Mouse (Mus musculus): ENCODE measurements around the gene Olfr938. TPM values are rescaled to one million over a fixed set of nuclear protein-coding genes. Genes with fewer than 3 reads are reported as not detected.

Olfr938 gene
- not detected in 2 replicates for polyA plus RNA-seq (2012; rRNA removed; ENCODE audit: low replicate concordance)

DNA sequence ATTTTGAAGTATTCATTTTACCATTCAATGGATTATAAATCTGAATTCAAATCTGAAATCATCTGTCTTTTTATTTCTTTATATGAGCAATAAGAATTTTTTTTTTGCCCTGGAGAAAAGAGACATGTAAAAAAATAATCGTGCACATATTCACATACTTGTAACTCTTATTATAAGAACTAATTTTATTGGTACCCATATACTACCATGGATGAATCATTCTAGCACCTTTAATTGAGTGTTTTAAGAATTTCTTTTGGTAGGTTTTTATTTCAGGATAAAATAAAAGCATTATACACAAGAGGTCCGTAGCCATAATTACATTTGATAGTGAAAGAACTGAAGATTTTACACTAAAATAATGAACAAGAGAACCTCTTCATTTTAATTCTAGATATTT, at the start of gene Olfr938:
Olfr938 (minus strand) TSS at position 101 of the 400 bp plus-strand sequence.

DNA sequence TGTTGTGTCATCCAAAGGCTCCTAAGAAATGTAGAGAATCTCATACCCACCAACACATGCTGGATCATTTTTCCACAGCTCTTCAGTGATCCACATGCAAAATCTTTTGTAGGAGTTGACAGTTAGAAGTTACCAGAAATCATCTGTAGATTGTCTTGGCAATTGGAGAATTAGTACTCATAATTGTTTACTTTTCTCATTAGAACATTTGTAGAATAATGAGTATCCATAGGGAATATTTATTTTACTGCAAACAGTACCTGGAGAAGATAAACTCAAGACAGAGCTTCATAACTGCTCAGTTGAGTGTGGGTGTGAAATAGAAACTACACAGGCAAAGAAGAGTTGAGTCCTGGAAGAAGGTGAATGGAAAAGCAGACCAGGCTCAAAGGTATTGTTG, 49.1 kb upstream of the Olfr938 start, which contains the start of gene Olfr27:
Olfr27 (plus strand) TSS at position 301 of the 400 bp plus-strand sequence.

DNA sequence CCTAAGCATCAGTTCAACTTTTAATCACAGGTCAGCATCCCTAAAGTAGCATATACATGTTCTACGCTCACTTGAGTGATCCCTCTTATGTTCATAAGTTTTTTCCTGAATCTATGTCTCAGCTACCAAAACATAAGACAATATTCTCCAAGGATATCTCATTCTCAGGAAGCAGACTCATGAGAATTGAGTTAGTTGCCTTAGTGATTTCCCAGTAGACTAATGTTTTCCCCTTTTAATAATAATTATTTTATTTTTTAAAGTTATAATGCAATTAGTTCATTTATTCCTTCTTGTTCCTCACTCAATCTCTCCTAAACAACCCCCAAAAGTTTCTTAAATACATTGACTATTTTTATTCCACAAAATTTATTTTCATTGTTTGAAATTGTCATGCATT, 13.8 kb downstream of the Olfr938 start, which contains the start of gene Olfr937:
Olfr937 (minus strand) TSS at position 101 of the 400 bp plus-strand sequence.

Other genes starting within 250 kb of the Olfr938 start
- not detected in 2 replicates for gene Olfr924, start 234.4 kb downstream of the Olfr938 start, polyA plus RNA-seq (2012; rRNA removed; ENCODE audit: low replicate concordance)
- not detected in 2 replicates for gene Olfr26, start 223.8 kb downstream of the Olfr938 start, polyA plus RNA-seq (2012; rRNA removed; ENCODE audit: low replicate concordance)
- not detected in 2 replicates for gene Olfr926, start 201.8 kb downstream of the Olfr938 start, polyA plus RNA-seq (2012; rRNA removed; ENCODE audit: low replicate concordance)
- not detected in 2 replicates for gene Olfr930, start 149.1 kb downstream of the Olfr938 start, polyA plus RNA-seq (2012; rRNA removed; ENCODE audit: low replicate concordance)
- gene Olfr933, start 106.6 kb downstream of the Olfr938 start, polyA plus RNA-seq (2012; rRNA removed; ENCODE audit: low replicate concordance) = not detected in 2 replicates
- not detected in 2 replicates for gene Olfr934, start 90.6 kb downstream of the Olfr938 start, polyA plus RNA-seq (2012; rRNA removed; ENCODE audit: low replicate concordance)
- not detected in 2 replicates for gene Olfr935, start 79.2 kb downstream of the Olfr938 start, polyA plus RNA-seq (2012; rRNA removed; ENCODE audit: low replicate concordance)
- gene Olfr146, start 55.5 kb downstream of the Olfr938 start, polyA plus RNA-seq (2012; rRNA removed; ENCODE audit: low replicate concordance) = not detected in 2 replicates
- gene Olfr937, start 13.9 kb downstream of the Olfr938 start, polyA plus RNA-seq (2012; rRNA removed; ENCODE audit: low replicate concordance) = not detected in 2 replicates
- not detected in 2 replicates for gene Olfr27, start 49.2 kb upstream of the Olfr938 start, polyA plus RNA-seq (2012; rRNA removed; ENCODE audit: low replicate concordance)
- not detected in 2 replicates for gene Olfr943, start 87.4 kb upstream of the Olfr938 start, polyA plus RNA-seq (2012; rRNA removed; ENCODE audit: low replicate concordance)
- gene Olfr944, start 123.0 kb upstream of the Olfr938 start, polyA plus RNA-seq (2012; rRNA removed; ENCODE audit: low replicate concordance) = not detected in 2 replicates
- not detected in 2 replicates for gene Olfr1537, start 171.1 kb upstream of the Olfr938 start, polyA plus RNA-seq (2012; rRNA removed; ENCODE audit: low replicate concordance)
- gene Olfr945, start 197.9 kb upstream of the Olfr938 start, polyA plus RNA-seq (2012; rRNA removed; ENCODE audit: low replicate concordance) = not detected in 2 replicates
- not detected in 2 replicates for gene Olfr948, start 247.2 kb upstream of the Olfr938 start, polyA plus RNA-seq (2012; rRNA removed; ENCODE audit: low replicate concordance)

All from subcutaneous adipose tissue, adult 2 months (tissue).